Mouse (Mus musculus) cerebellum, postnatal 10 days (tissue): ENCODE data around the gene Npr1.

Experiments
- DNase-seq, 2 experiments: peaks; one replicate each; pipeline ENCODE4 v3.0.0; 2021; ENCODE audit warnings: mixed read lengths in 2 of 2

Npr1 gene

GRCm38 (mm10) chr3:90475151-90475830, 9.6 kb upstream of the Npr1 start:
- DNase-seq: peak in 1 of 2 experiments; percentile 20

DNA sequence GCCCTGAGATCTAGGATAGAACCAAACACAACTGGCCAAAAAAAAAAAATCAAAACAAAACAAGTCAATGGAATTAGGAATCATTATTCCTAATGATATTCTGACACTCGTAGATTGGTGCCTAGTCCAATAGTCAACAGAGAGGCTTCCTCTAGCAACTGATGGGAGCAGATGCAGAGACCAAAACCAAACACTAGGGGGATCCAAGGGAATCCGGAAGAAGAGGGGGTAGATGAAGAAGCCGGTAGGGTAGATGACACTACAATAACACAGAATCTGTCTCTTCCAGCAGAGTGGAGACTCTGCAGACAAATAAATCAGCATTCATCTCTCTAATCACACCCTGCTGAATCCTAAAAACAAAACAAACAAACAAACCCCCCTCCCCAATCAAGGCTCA, 6.5 kb upstream of the Npr1 start:
- peak; percentile 72 to 75 for DNase-seq

DNA sequence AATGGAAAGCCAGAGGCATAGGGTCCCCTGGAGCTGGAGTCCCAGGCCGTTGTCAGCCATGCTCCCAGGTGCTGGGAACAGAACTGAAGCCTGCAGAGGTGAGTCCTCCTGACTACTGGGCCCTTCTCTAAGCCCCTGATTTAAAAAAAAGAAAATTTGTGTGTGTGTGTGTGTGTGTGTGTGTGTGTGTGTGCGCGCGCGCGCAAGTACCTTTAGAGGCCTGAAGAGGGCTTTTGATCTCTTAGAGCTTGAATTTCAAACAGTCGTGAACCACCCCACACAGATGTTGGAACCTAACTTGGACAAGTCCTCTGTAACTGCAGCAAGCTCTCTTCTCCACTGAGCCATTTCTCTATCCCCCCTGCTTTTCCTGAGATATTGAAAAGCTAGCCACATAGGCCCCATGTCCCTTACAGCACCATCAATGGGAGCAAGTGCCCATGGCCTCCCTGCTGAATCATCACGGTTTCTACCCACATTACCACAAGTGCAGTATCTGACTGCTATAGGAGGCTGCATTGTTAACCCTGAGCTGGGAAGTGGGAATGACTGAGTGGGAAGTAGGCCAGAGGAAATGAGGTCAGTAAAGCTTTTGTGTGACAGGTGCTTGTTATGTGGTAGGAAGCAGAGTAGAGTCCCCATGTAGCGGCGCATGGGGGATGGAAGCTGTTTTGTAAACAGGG, 2.1 kb upstream of the Npr1 start:
- no peak for DNase-seq

DNA sequence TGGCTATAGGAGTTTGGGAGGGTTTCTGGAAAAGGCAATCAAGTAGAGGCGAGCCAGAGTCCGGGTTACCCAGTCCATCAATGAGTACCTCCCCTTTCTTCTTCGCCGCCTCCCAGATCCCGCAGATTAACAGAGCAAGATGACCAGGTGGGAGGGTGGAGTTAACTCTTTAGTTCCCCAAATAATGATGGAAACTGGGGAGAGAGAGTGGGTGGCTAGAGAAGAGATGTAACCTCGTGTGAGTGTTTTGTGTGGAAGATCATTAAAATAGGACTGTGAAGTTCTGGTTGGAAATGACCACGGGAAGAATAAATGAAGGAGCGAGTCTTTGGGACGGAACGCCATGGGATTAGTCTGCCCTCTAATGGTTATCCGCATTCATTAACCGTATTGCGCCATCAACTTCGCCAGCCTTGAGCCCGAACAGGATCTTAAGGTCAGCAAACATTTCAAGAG, 673 bp upstream of the Npr1 start:
- peak; percentile 76 to 79 for DNase-seq

GRCm38 (mm10) chr3:90465081-90465685, 483 bp downstream of the Npr1 start:
- DNase-seq: peak in 1 of 2 experiments; percentile 38

DNA sequence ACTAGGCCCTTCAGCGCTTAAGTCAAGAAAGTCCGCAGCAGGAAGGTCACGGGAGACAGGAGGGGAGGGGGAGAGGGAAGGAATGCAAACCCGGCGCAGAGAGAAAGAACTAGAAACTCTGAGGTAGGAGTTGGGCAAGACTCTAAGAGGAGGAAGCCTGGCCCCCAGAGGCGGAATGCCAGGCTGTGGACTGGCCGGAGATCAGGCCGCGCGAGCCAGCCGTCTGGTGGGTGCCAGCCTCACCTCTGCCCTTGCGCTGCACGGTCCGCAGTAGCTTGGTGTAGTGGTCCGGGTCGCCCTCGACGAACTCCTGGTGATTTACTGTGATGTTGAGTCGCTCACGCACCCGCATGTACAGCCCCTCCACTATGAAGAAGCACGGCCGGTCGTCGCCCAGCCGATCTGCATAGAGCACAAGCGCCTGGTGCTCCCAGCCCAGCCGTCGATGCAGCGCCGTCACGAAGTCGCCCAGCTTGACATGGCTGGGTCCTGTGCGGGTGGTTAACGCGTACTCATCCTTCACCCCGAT, 1.1 kb downstream of the Npr1 start:
- DNase-seq: peak; percentile 23 to 26

- DNase-seq: no peak
Measured at GRCm38 (mm10) chr3:90462579-90462978, 3.1 kb downstream of the Npr1 start.

DNA sequence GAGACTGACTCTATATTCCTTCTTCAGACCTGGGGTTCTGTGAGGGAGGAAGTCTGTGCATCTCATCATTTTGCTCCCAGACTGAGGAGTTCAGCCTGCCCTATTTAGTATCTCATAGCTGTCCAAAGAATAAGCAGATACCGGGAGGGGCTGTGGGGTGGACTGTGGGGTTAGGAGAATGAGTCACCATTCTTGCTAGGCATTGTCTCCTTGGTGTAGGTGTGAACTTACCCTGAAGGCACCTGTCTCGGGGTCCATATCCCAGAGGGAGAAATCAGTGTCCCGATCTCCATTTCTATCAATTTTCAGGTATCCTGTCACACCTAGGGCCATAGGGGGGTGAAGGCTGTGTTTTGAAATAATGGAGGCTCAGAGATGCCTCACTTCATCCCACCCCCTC, 3.7 kb downstream of the Npr1 start:
- no peak for DNase-seq

DNA sequence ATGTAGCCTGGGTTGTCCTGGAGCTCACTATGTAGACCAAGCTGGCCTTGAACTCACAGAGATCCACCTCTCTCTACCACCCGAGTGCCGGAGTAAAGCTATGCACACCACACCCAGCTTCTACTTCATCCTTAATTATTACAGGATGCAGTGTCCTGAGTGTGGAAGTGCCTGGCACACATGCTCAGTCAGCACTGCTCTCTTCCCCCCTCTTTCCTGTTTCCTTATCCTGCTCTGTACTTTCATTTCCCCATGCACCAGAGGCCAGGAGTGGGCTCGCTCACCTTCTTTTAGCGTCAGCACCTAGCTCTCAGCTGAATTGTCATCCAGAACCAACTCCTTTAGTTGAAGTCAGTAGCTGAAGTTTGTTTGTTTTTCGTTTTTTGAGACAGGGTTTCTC, 5.4 kb downstream of the Npr1 start:
- DNase-seq: no peak

- DNase-seq: no peak
Measured at GRCm38 (mm10) chr3:90459727-90460126, 5.9 kb downstream of the Npr1 start.

DNA sequence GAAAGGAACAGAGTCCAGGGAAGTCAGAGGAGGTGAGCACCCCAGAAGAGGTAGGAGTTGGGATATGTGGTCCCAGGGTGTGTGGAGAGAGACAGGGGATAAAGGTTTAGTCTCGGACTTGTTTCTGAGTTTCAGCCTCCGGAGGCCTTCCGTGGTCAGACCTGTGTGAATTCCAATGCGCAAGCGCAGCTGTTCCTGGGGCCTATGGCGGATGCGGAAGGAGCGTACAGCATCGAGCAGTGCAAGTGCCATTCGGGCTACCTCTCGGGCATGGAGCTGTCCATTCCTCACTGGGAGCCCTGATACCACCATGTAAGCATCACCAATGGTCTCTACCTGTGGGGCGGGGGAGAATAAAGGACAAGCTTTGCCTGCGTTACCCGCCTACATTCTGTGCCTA, 10.7 kb downstream of the Npr1 start:
- no peak for DNase-seq

- no peak for DNase-seq
Measured at GRCm38 (mm10) chr3:90451396-90452095, 14.1 kb downstream of the Npr1 start.

- DNase-seq: no peak
Measured at GRCm38 (mm10) chr3:90450874-90451273, 14.8 kb downstream of the Npr1 start.

DNA sequence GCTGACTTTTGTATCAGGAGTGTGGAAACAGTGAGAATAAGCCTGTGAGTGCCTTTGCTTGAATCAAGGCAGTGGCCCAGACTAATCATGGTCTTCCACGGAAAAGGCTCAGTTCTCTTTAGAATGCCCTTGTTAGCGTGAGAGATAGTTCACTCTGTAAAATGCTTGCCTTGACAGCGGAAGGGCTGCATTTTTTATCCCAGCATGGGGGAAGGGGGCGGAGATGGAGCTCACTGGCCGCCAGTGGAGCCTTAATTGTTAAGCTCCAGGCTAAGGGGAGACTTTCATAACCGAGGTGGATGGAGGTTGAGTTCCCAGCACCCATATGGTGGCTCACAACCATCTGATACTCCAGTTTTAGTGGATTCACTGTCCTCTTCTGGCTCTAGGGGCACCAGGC, 17.0 kb downstream of the Npr1 start:
- DNase-seq: no peak

GRCm38 (mm10) chr3:90447123-90447494, 18.6 kb downstream of the Npr1 start:
- no peak for DNase-seq

DNA sequence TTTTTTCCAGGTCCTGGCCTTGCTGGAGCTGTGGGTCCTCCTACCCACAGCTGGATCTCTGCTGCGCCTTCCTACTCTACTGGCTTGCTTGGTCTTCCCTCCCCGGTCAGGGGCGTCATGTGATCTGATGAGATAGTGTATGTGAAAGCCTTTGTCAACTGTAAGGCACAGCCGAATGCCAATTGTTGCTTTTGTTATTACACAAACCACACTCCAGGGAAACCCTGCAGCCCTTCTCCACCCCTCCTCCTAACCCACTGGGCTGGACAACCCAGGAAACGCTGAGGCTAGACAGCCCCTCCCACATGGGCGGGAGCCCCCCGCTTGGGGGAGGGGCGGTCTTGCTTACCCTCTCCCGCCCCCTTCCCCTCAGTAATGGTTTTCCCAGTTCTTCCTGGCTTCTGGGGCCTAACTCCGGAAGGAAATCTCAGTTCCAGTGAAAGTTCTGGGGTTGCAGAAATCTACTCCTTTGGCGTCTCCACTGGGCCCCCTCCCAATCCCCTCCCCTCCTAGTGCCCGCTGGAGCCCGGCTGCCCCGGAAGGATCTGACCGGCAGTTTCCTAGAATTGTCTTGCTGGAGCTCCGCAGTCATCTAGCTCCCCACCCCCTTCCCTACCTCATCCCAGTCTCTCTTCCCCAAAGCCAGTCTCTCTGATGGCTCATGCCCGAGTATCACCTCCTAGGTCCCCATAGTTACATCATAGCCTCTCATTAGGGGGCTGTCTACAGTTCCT, 19.1 kb downstream of the Npr1 start:
- peak; percentile 84 to 87 for DNase-seq

GRCm38 (mm10) chr3:90445417-90446200, 20.1 kb downstream of the Npr1 start:
- DNase-seq: peak; percentile 13 to 21

DNA sequence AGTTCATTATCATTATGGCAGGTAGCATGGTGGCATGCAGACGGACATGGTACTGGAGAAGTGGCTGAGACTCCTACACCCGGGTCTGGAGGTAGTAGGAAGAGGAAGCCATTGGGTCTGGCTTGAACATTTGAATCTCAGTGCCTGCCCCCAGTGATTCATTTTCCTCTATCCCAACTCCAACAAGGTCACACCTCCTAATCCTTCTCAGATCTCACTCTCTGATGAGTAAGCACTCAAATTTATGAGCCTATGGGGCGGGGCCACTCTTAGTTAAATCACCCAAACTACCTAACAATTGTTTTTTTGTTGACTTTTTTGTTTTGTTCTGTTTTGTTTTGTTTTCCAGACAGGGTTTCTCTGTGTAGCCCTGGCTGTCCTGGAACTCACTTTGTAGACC, 21.7 kb downstream of the Npr1 start:
- no peak for DNase-seq

DNA sequence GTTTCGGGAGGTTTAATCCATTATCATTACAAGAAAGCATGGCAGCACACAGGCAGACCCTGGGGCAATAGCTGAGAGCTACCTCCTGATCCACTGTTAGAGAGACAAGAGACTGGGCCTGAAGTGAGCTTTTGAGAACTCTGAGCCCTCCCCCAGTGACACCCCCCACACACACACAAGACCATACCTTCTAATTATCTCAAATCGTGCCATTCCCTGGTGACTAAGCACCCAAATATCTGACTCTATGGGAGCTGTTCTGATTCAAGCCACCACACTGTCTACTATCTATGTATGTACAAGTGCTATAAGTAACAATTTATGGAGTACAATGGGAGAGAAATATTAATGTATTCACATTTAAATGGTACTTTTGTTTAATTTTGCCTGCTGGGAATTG, 24.9 kb downstream of the Npr1 start:
- no peak for DNase-seq

DNA sequence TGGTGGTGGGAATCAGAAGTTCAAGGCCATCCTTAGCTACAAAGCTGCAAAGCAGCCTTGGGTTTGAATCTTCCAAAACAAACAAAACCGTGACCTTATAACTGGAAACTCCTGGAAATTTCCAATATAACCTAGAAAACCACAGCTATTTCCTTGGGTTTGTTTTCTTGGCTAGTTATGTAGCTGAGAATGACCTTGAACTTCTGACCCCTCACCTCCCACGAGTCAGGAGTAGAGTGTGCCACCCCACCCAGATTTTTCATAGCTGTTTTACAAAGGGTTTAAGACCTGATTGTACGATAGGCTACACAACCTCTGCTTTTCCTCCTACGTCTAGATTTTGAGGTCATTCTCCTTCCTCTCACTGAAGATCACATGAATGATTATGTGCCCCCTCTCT, 28.5 kb downstream of the Npr1 start:
- DNase-seq: no peak

GRCm38 (mm10) chr3:90434073-90434730, 31.5 kb downstream of the Npr1 start:
- peak; percentile 18 to 34 for DNase-seq
